24 mouse cellular contexts compared by ENCODE assay signal in genomic region chr3:146255123-146255522, GRCm38 (mm10). TPM values are rescaled to one million over a fixed set of nuclear protein-coding genes. Genes with fewer than 3 reads are reported as not detected.
DNase-seq lines count a peak whose midpoint lies in the region; ATAC-seq lines count a peak whose summit lies in the region.
"Had no signal": no experiment of that assay in that cellular context is flagged by ENCODE, and none has a peak within 500 bp of the region (broad histone marks: within the 10 kb centered on the region; RNA-seq: fewer than 3 reads in every experiment).

No protein-coding gene starts in this region.

- no peak overlapping the region for H3K27ac ChIP-seq in lung, embryonic 16.5 days (ENCODE audit: low read length)
- H3K27ac ChIP-seq: embryonic facial prominence, embryonic 13.5 days; embryonic facial prominence, embryonic 15.5 days; forebrain, embryonic 10.5 days; forebrain, embryonic 12.5 days had no signal

- no peaks in the 10 kb centered on the region for H3K9me3 ChIP-seq in lung, embryonic 16.5 days (ENCODE audit: control insufficient read depth, low read length)
- peaks cover 3% of the 10 kb centered on the region; the same call in 1 of the 2 replicates for H3K9me3 ChIP-seq in megakaryocyte, embryonic 14.5 days
- H3K9me3 ChIP-seq: embryonic facial prominence, embryonic 13.5 days; embryonic facial prominence, embryonic 15.5 days; forebrain, embryonic 10.5 days; forebrain, embryonic 12.5 days had no signal

- WGBS in lung, embryonic 16.5 days = 70% methylated on average over 5 of the region's 5 CpGs

- no peak overlapping the region for H3K9ac ChIP-seq in lung, embryonic 16.5 days (ENCODE audit: low read length)
- H3K9ac ChIP-seq: embryonic facial prominence, embryonic 13.5 days; embryonic facial prominence, embryonic 15.5 days; forebrain, embryonic 12.5 days had no signal

- H3K4me3 ChIP-seq in lung, embryonic 16.5 days (ENCODE audit: low read length) = no peak overlapping the region
- H3K4me3 ChIP-seq in megakaryocyte, embryonic 14.5 days (replicated peaks) = peak overlapping the region; percentile 42
- H3K4me3 ChIP-seq: embryonic facial prominence, embryonic 13.5 days; embryonic facial prominence, embryonic 15.5 days; erythroblast, embryonic 14.5 days; forebrain, embryonic 10.5 days; forebrain, embryonic 12.5 days had no signal

- H3K4me2 ChIP-seq in lung, embryonic 16.5 days (ENCODE audit: low read depth, low read length) = no peak overlapping the region
- H3K4me2 ChIP-seq: embryonic facial prominence, embryonic 13.5 days; embryonic facial prominence, embryonic 15.5 days; forebrain, embryonic 12.5 days had no signal

- 0 out of 2 replicates have a peak, but pooled peaks cover 2% of the 10 kb centered on the region for H3K4me1 ChIP-seq in lung, embryonic 16.5 days (replicated peaks; ENCODE audit: control insufficient read depth, insufficient read depth, low read length)
- H3K4me1 ChIP-seq in megakaryocyte, embryonic 14.5 days = no peaks in the 10 kb centered on the region; the same call in 1 of the 2 replicates
- H3K4me1 ChIP-seq: embryonic facial prominence, embryonic 15.5 days; forebrain, embryonic 12.5 days had no signal

- no peaks in the 10 kb centered on the region for H3K27me3 ChIP-seq in lung, embryonic 16.5 days (ENCODE audit: control insufficient read depth, insufficient read depth, low read depth, low read length)
- peaks cover 10% of the 10 kb centered on the region for H3K27me3 ChIP-seq in megakaryocyte, embryonic 14.5 days (replicated peaks)
- H3K27me3 ChIP-seq: embryonic facial prominence, embryonic 13.5 days; embryonic facial prominence, embryonic 15.5 days; forebrain, embryonic 12.5 days had no signal

- peak; percentile 63; the same call in 1 of the 2 replicates for ATAC-seq in lung, embryonic 16.5 days (ENCODE audit: low read depth)
- ATAC-seq in megakaryocyte, adult 5-6 weeks (ENCODE audit: poor library complexity, severe bottlenecking) = no peak
- ATAC-seq: forebrain, embryonic 14.5 days had no signal

- H3K36me3 ChIP-seq in lung, embryonic 16.5 days (ENCODE audit: control insufficient read depth, insufficient read depth, low read length) = no peaks in the 10 kb centered on the region
- no peaks in the 10 kb centered on the region for H3K36me3 ChIP-seq in megakaryocyte, embryonic 14.5 days (replicated peaks; ENCODE audit: low read length)
- H3K36me3 ChIP-seq: embryonic facial prominence, embryonic 13.5 days; embryonic facial prominence, embryonic 15.5 days; forebrain, embryonic 10.5 days; forebrain, embryonic 12.5 days had no signal

- no peak for DNase-seq in lung, adult 18-20 months
- peak; percentile 11 for DNase-seq in lung, postnatal 10 days
- DNase-seq in lung, postnatal 36 days = no peak
- DNase-seq: adrenal gland, adult 2 months; adrenal gland, postnatal 10 days; adrenal gland, postnatal 25 days; cerebellum, adult 11 months; cerebellum, adult 18-20 months; cerebellum, adult 8-10 months; cerebellum, adult 9-11 months; cerebellum, postnatal 14 days; cerebellum, postnatal 36 days; embryo, embryonic 11 days had no signal

RNA-seq across cellular contexts. Expression of gene Lpar3, which starts 34.4 kb away (rescaled TPM):
- 2.0 and 2.5 TPM in 2 replicates for polyA plus RNA-seq in lung, embryonic 16.5 days (2015; fragmentation: Nextera tagmentation; extraction: Ambion mirVana)
- polyA plus RNA-seq in megakaryocyte, embryonic 14.5 days (2012; ENCODE audit: insufficient read depth, low replicate concordance) = not detected in 2 replicates
- total RNA-seq in megakaryocyte, adult 5-6 weeks (2015) = 0.14 TPM in 1 of 2 replicates, not detected in the other
- not detected in 2 replicates for total RNA-seq in megakaryocyte, adult 5-6 weeks (2017)
- total RNA-seq: common myeloid progenitor, adult 5-6 weeks; MEL had no signal
